Mouse (Mus musculus) naive thymus-derived CD4-positive, alpha-beta T cell, adult 2 months (primary cell): ENCODE measurements at regions not wholly inside any gene's neighbourhood (a gene's known extent, or its start where the extent isn't known, plus 50 kb on each side); places are given as distances from the start of the nearest gene placed in this dataset.

Experiments used
- DNase-seq: peaks from one replicate; pipeline ENCODE4 v3.0.0-alpha.2; 2011; ENCODE audit warnings: low read depth

DNA sequence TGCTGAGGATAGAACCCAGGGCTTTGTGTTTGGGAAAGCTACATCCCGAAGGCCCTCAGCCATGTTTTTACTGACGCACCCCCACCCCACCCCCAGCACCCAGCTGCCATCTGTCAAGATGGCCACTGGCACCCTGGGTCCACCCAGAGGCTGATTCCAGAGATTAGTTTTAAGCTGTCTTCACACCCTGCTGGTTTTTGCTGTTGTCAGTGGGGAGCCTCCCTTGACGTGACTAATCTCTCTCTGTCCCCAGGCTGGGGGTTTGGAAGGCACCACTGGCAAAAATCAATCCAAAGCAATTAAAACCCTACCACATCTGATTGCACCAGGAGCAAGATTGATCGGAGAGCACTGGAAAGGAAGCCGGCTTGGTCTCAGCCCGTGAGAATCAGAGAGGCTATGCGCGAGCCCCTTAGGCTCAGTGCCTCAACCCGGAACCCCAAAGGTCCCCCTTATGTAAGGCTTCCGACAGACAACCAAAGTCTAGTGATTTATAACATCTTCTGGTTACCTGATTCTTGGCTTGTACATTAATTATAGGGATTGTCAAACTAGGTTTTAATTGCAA lies 59.7 kb upstream of the Kazn start:
- DNase-seq, result no peak

DNA sequence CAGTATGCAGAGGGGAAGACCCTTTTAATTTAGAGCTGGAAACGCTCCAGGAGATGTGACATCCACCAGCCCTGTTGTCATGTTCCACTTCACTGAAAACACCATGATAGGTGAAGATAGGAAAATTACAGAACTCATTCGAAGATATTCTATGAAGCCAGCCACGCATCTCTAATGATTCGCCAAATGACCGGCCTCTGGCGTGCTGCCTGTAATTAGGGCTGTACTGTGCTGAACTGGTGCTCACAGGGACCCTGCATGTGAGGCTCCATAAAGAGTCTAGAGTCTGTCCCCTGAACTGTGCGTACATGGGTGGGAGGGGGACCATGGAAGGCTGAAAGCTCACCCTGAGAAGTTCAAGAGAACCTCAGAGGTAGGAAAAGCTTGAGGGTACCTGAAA lies 53.6 kb upstream of the Kazn start:
- DNase-seq, result no peak

DNA sequence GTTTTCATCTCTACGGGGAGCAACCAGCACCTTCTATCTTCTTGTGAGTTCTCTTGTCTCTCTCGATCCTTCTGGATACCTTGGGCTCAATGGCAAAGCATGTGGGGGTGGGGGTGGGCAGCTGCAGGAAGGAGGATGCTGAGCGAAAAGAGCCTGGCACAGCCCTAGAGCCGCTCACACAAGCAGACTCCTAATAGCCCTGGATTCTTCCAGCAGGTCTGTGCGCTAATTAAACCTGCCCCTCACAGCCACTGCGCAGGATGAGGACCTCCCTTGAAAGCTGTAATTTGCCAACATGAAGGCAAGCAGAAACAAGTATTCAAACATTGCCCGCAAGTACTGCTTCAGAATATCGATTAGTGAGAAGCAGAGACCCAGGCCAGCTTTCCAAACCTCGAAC lies 53.1 kb upstream of the Kazn start:
- DNase-seq, result no peak

DNA sequence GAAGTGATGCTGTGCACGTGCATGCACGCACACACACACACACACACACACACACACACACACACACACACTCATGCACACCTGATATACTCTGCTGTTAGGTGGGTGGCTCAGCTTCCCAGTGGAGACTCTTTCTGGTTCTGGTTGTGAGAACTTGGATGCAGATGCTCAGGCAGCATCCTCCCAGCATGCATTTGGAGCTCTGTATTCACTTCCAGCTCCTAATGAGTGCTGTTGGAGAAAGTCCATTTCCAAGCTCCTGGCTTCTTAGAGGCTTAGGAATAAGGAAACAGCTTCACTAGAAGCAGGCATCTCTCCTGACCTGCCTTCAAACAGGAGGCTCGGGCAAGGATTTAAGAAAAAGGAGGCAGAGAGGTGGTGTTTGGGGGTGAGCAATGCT lies 52.2 kb upstream of the Kazn start:
- no peak for DNase-seq
